Mouse (Mus musculus) forebrain, embryonic 14.5 days (tissue): Measurements from ENCODE around the gene Dnajc11. TPM values are rescaled to one million over a fixed set of nuclear protein-coding genes. Genes with fewer than 3 reads are reported as not detected.

Experiments used
- ATAC-seq: fragments of 200-750 bp; cut with Nextera tagmentation; 2 replicates; pipeline ENCODE4 v1.8.0; 2017; ENCODE audit warnings: mild to moderate bottlenecking, moderate library complexity
- DNase-seq: peaks from one replicate; pipeline ENCODE4 v3.0.0-alpha.2; 2015; ENCODE audit warnings: low spot score
- H3K27ac ChIP-seq: fragments of 300-500 bp; sonication (generic); 2 replicates; pipeline ENCODE4 v1.5.1; 2014; ENCODE audit warnings: low read depth, mild to moderate bottlenecking, control low read depth, low read length, moderate library complexity
- H3K27me3 ChIP-seq: fragments of 300-500 bp; sonication (generic); replicated peaks from 2 replicates; pipeline ENCODE4 v1.6.1; 2014; ENCODE audit warnings: low read length, control low read depth, mixed read lengths; ENCODE audit not compliant: control insufficient read depth, insufficient read depth
- H3K36me3 ChIP-seq: fragments of 300-500 bp; sonication (generic); 2 replicates; pipeline ENCODE4 v1.6.1; 2014; ENCODE audit warnings: low read length, control low read depth; ENCODE audit not compliant: control insufficient read depth, insufficient read depth
- H3K4me1 ChIP-seq: fragments of 300-500 bp; sonication (generic); 2 replicates; pipeline ENCODE4 v1.6.1; 2014; ENCODE audit warnings: antibody characterized with exemption, low read length, control low read depth; ENCODE audit not compliant: control insufficient read depth, insufficient read depth
- H3K4me2 ChIP-seq: fragments of 300-500 bp; sonication (generic); 2 replicates; pipeline ENCODE4 v1.6.1; 2014; ENCODE audit warnings: mild to moderate bottlenecking, control low read depth, low read length
- H3K4me3 ChIP-seq: fragments of 300-500 bp; sonication (generic); 2 replicates; pipeline ENCODE4 v1.5.1; 2014; ENCODE audit warnings: low read depth, low read length, control low read depth
- H3K9ac ChIP-seq: fragments of 300-500 bp; sonication (generic); 2 replicates; pipeline ENCODE4 v1.6.1; 2014; ENCODE audit warnings: mild to moderate bottlenecking, low read length, control low read depth, moderate library complexity
- H3K9me3 ChIP-seq: fragments of 300-500 bp; sonication (generic); replicated peaks from 2 replicates; pipeline ENCODE4 v1.6.1; 2016; ENCODE audit warnings: low read length, control low read depth, mixed read lengths; ENCODE audit not compliant: control insufficient read depth
- WGBS: fragments of 180-500 bp; shearing (Covaris S2); extraction: QIAGEN DNeasy Blood & Tissue Kit; methylation state at CpG from one replicate; pipeline ENCODE4 v1.1.7; 2014; 5-methylcytosine and 5-hydroxymethylcytosine counted together
- polyA plus RNA-seq: library from polyadenylated mRNA; unstranded; fragments of >200 nt; fragmentation: Nextera tagmentation; extraction: Ambion mirVana; gene quantifications from 2 replicates; pipeline ENCODE4 v1.2.1, GENCODE M21; 2014

Gene Dnajc11
- polyA plus RNA-seq, 1 experiment from 2014 or later = 67.9 TPM

GRCm38 (mm10) chr4:151996173-151996950 lies 62.9 kb downstream of the Dnajc11 start, which contains the start of gene Phf13:
Gene Phf13, minus strand, starts transcription at chr4:151996258.
- H3K27ac ChIP-seq = peak within 1 kb of the TSS; percentile 86

GRCm38 (mm10) chr4:151996951-151997222 lies 63.4 kb downstream of the Dnajc11 start:
- WGBS = 5% methylated on average over 13 of the region's 13 CpGs
- peak overlapping the region; percentile 97 for H3K4me3 ChIP-seq
- peak overlapping the region; percentile 73 for H3K4me2 ChIP-seq
- H3K9me3 ChIP-seq = no peaks in the 10 kb centered on the region
- H3K27me3 ChIP-seq = no peaks in the 10 kb centered on the region
- peaks cover 8% of the 10 kb centered on the region for H3K36me3 ChIP-seq
- H3K27ac ChIP-seq = 0 out of 2 replicates have a peak overlapping the region, but pooled peaks have one; percentile 86
- H3K4me1 ChIP-seq = peaks cover 11% of the 10 kb centered on the region
- H3K9ac ChIP-seq = peak overlapping the region; percentile 76
- ATAC-seq (no peak), DNase-seq (no peak)

More at GRCm38 (mm10) chr4:151996173-151996950, 62.9 kb downstream of the Dnajc11 start, which contains the start of gene Phf13:
- WGBS = under 1% methylated on average over 90 of the region's 94 CpGs
- no peaks in the 10 kb centered on the region for H3K27me3 ChIP-seq
- H3K4me1 ChIP-seq = peaks cover 11% of the 10 kb centered on the region
- peak within 1 kb of the TSS; percentile 97 for H3K4me3 ChIP-seq
- H3K9me3 ChIP-seq = no peaks in the 10 kb centered on the region
- ATAC-seq = peak; percentile 98
- H3K4me2 ChIP-seq = peak within 1 kb of the TSS; percentile 86
- peak within 1 kb of the TSS; percentile 89 for H3K9ac ChIP-seq
- H3K36me3 ChIP-seq = peaks cover 13% of the 10 kb centered on the region
- peak; percentile 100 for DNase-seq

DNA sequence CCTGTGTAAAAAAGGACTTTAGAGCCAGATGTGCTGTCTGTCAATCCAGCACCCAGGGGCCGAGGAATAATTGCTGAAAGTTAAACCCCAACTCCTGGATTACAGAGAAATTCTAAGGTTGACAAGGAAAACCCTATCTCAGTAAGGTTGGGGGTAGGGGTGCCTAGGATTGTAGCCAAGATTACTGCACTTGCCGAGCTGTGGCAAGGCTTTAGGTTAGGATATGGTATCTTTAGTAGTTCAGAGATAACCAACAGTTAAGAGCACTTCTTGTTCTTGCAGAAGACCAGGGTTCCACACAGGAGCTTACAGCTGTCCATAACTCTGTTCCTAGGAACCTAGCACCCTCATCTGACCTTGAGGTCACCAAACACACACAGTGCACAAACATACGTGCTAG lies 64.2 kb downstream of the Dnajc11 start:
- Histone ChIP-seq H3K4me3 (peak overlapping the region; percentile 97; the same call in 1 of the 2 replicates), H3K4me1 (peaks cover 11% of the 10 kb centered on the region), H3K9ac (no peak overlapping the region), H3K27ac (no peak overlapping the region), H3K27me3 (no peaks in the 10 kb centered on the region), H3K9me3 (no peaks in the 10 kb centered on the region), H3K36me3 (no peaks in the 10 kb centered on the region), H3K4me2 (no peak overlapping the region)
- WGBS = 76% methylated on average over 3 of the region's 3 CpGs
- no peak for DNase-seq
- ATAC-seq = no peak

- no peaks in the 10 kb centered on the region for H3K36me3 ChIP-seq
- H3K27me3 ChIP-seq = no peaks in the 10 kb centered on the region
- H3K9me3 ChIP-seq = no peaks in the 10 kb centered on the region
- DNase-seq (no peak), ATAC-seq (no peak)
- peaks cover 6% of the 10 kb centered on the region; the same call in 1 of the 2 replicates for H3K4me1 ChIP-seq
- H3K4me2 ChIP-seq = no peak overlapping the region
- no peak overlapping the region for H3K9ac ChIP-seq
- H3K27ac ChIP-seq = no peak overlapping the region
- no peak overlapping the region for H3K4me3 ChIP-seq
- WGBS = 73% methylated on average over 3 of the region's 3 CpGs
These were observed 66.0 kb downstream of the Dnajc11 start for GRCm38 (mm10) chr4:151999481-151999880.

- no peak overlapping the region for H3K4me3 ChIP-seq
- no peak overlapping the region for H3K9ac ChIP-seq
- 62% methylated on average over 4 of the region's 4 CpGs for WGBS
- no peaks in the 10 kb centered on the region for H3K27me3 ChIP-seq
- H3K36me3 ChIP-seq = no peaks in the 10 kb centered on the region
- DNase-seq = no peak
- no peak for ATAC-seq
- H3K9me3 ChIP-seq = no peaks in the 10 kb centered on the region
- no peak overlapping the region for H3K4me2 ChIP-seq
- H3K4me1 ChIP-seq = peaks cover 6% of the 10 kb centered on the region; the same call in 1 of the 2 replicates
- no peak overlapping the region for H3K27ac ChIP-seq
These were observed 67.4 kb downstream of the Dnajc11 start for GRCm38 (mm10) chr4:152000906-152001305.

- H3K27me3 ChIP-seq = no peaks in the 10 kb centered on the region
- ATAC-seq = no peak
- no peak overlapping the region for H3K27ac ChIP-seq
- DNase-seq = no peak
- H3K9ac ChIP-seq = no peak overlapping the region
- H3K4me1 ChIP-seq = peaks cover 6% of the 10 kb centered on the region; the same call in 1 of the 2 replicates
- 67% methylated on average over 4 of the region's 4 CpGs for WGBS
- H3K4me2 ChIP-seq = no peak overlapping the region
- no peaks in the 10 kb centered on the region for H3K36me3 ChIP-seq
- H3K9me3 ChIP-seq = no peaks in the 10 kb centered on the region
- H3K4me3 ChIP-seq = no peak overlapping the region
These were observed 67.8 kb downstream of the Dnajc11 start for GRCm38 (mm10) chr4:152001335-152001734.

- ATAC-seq (no peak), DNase-seq (no peak)
- H3K27ac ChIP-seq = no peak overlapping the region
- peaks cover 5% of the 10 kb centered on the region; the same call in 1 of the 2 replicates for H3K4me1 ChIP-seq
- H3K9me3 ChIP-seq = no peaks in the 10 kb centered on the region
- H3K9ac ChIP-seq = no peak overlapping the region
- H3K27me3 ChIP-seq = peaks cover 3% of the 10 kb centered on the region; the same call in 1 of the 2 replicates
- 89% methylated on average over 3 of the region's 3 CpGs for WGBS
- H3K4me2 ChIP-seq = no peak overlapping the region
- no peak overlapping the region for H3K4me3 ChIP-seq
- H3K36me3 ChIP-seq = no peaks in the 10 kb centered on the region
These were observed 68.6 kb downstream of the Dnajc11 start for GRCm38 (mm10) chr4:152002063-152002462.

- Histone ChIP-seq H3K4me2 (no peak overlapping the region), H3K4me1 (peaks cover 15% of the 10 kb centered on the region), H3K36me3 (no peaks in the 10 kb centered on the region), H3K27ac (no peak overlapping the region), H3K9ac (no peak overlapping the region), H3K4me3 (no peak overlapping the region), H3K9me3 (no peaks in the 10 kb centered on the region), H3K27me3 (peaks cover 15% of the 10 kb centered on the region)
- no peak for ATAC-seq
- no peak for DNase-seq
- 79% methylated on average over 6 of the region's 6 CpGs for WGBS
These were observed 72.6 kb downstream of the Dnajc11 start for GRCm38 (mm10) chr4:152006137-152006536.

- Histone ChIP-seq H3K4me2 (no peak overlapping the region), H3K4me3 (no peak overlapping the region), H3K9ac (no peak overlapping the region), H3K27me3 (peaks cover 15% of the 10 kb centered on the region), H3K9me3 (no peaks in the 10 kb centered on the region), H3K4me1 (peaks cover 15% of the 10 kb centered on the region), H3K36me3 (no peaks in the 10 kb centered on the region), H3K27ac (no peak overlapping the region)
- no peak for ATAC-seq
- DNase-seq = no peak
- 13% methylated on average over 3 of the region's 3 CpGs for WGBS
These were observed 73.3 kb downstream of the Dnajc11 start for GRCm38 (mm10) chr4:152006812-152007211.
